Mouse (Mus musculus) lung, embryonic 14.5 days (tissue): ENCODE measurements around the gene Gm45716. TPM values are rescaled to one million over a fixed set of nuclear protein-coding genes. Genes with fewer than 3 reads are reported as not detected.

Source experiments
- ATAC-seq: fragments of 200-750 bp; cut with Nextera tagmentation; 2 replicates; pipeline ENCODE4 v1.8.0; 2017; ENCODE audit warnings: mild to moderate bottlenecking, moderate TSS enrichment, moderate library complexity; ENCODE audit not compliant: insufficient read depth
- DNase-seq: peaks from one replicate; pipeline ENCODE4 v3.0.0-alpha.2; 2015
- H3K27ac ChIP-seq: fragments of 300-500 bp; sonication (generic); 2 replicates; pipeline ENCODE4 v1.5.1; 2014; ENCODE audit warnings: low read depth, mild to moderate bottlenecking, moderate library complexity
- H3K27me3 ChIP-seq: fragments of 300-500 bp; sonication (generic); 2 replicates; pipeline ENCODE4 v1.6.1; 2014; ENCODE audit warnings: low read length, control low read depth; ENCODE audit not compliant: insufficient read depth
- H3K36me3 ChIP-seq: fragments of 300-500 bp; sonication (generic); 2 replicates; pipeline ENCODE4 v1.6.1; 2014; ENCODE audit warnings: control low read depth; ENCODE audit not compliant: insufficient read depth
- H3K4me1 ChIP-seq: fragments of 300-500 bp; sonication (generic); 2 replicates; pipeline ENCODE4 v1.6.1; 2014; ENCODE audit warnings: antibody characterized with exemption, control low read depth; ENCODE audit not compliant: insufficient read depth
- H3K4me2 ChIP-seq: fragments of 300-500 bp; sonication (generic); 2 replicates; pipeline ENCODE4 v1.6.1; 2014; ENCODE audit warnings: mild to moderate bottlenecking
- H3K4me3 ChIP-seq: fragments of 300-500 bp; sonication (generic); 2 replicates; pipeline ENCODE4 v1.5.1; 2014; ENCODE audit warnings: low read depth, low read length
- H3K9ac ChIP-seq: fragments of 300-500 bp; sonication (generic); 2 replicates; pipeline ENCODE4 v1.6.1; 2014
- H3K9me3 ChIP-seq: fragments of 300-500 bp; sonication (generic); 2 replicates; pipeline ENCODE4 v1.6.1; 2016; ENCODE audit warnings: low read depth, low read length, control low read depth
- CTCF ChIP-seq: IDR thresholded peaks from 2 replicates; pipeline ENCODE4 v1.5.1; 2016; ENCODE audit warnings: antibody characterized with exemption, low read depth
- WGBS: fragments of 180-500 bp; shearing (Covaris S2); extraction: QIAGEN DNeasy Blood & Tissue Kit; methylation state at CpG from one replicate; pipeline ENCODE4 v1.1.7; 2014; 5-methylcytosine and 5-hydroxymethylcytosine counted together
- polyA plus RNA-seq: library from polyadenylated mRNA; unstranded; fragments of >200 nt; fragmentation: Nextera tagmentation; extraction: Ambion mirVana; gene quantifications from 2 replicates; pipeline ENCODE4 v1.2.1, GENCODE M21; 2014

The Gm45716 gene
- polyA plus RNA-seq, 1 experiment from 2014 or later, result 7.3 TPM

- Histone ChIP-seq H3K27me3 (no peaks in the 10 kb centered on the region), H3K4me1 (no peaks in the 10 kb centered on the region), H3K4me3 (no peak overlapping the region), H3K9me3 (no peaks in the 10 kb centered on the region), H3K27ac (peak overlapping the region; percentile 32; the same call in 1 of the 2 replicates), H3K36me3 (no peaks in the 10 kb centered on the region), H3K9ac (no peak overlapping the region), H3K4me2 (no peak overlapping the region)
- 45% methylated on average over 2 of the region's 2 CpGs for WGBS
- DNase-seq (peak; percentile 66), ATAC-seq (peak; percentile 65)
- TF ChIP-seq CTCF, result no peak
These were observed 43.2 kb downstream of the Gm45716 start for GRCm38 (mm10) chr11:90230671-90231070.

- Histone ChIP-seq H3K27ac (no peak overlapping the region), H3K4me1 (no peaks in the 10 kb centered on the region), H3K4me2 (no peak overlapping the region), H3K9me3 (no peaks in the 10 kb centered on the region), H3K27me3 (no peaks in the 10 kb centered on the region), H3K36me3 (no peaks in the 10 kb centered on the region), H3K4me3 (no peak overlapping the region), H3K9ac (no peak overlapping the region)
- DNase-seq (peak; percentile 55), ATAC-seq (no peak)
- no peak for TF ChIP-seq CTCF
- 23% methylated on average over 2 of the region's 2 CpGs for WGBS
These were observed 44.1 kb downstream of the Gm45716 start for GRCm38 (mm10) chr11:90231631-90232030.

- DNase-seq, result peak; percentile 52
- no peaks in the 10 kb centered on the region for H3K27me3 ChIP-seq
- no peak overlapping the region for H3K9ac ChIP-seq
- 16% methylated on average over 4 of the region's 4 CpGs for WGBS
- no peaks in the 10 kb centered on the region for H3K9me3 ChIP-seq
- H3K4me2 ChIP-seq, result no peak overlapping the region
- H3K36me3 ChIP-seq, result no peaks in the 10 kb centered on the region
- no peak for TF ChIP-seq CTCF
- H3K4me1 ChIP-seq, result no peaks in the 10 kb centered on the region
- H3K4me3 ChIP-seq, result no peak overlapping the region
- peak; percentile 38; the same call in 1 of the 2 replicates for ATAC-seq
- no peak overlapping the region for H3K27ac ChIP-seq
These were observed 45.2 kb downstream of the Gm45716 start for GRCm38 (mm10) chr11:90232685-90233084.

GRCm38 (mm10) chr11:90235221-90235620 lies 47.7 kb downstream of the Gm45716 start:
- Histone ChIP-seq H3K27ac (no peak overlapping the region), H3K4me2 (no peak overlapping the region), H3K4me1 (no peaks in the 10 kb centered on the region), H3K9me3 (no peaks in the 10 kb centered on the region), H3K36me3 (no peaks in the 10 kb centered on the region), H3K4me3 (no peak overlapping the region), H3K9ac (no peak overlapping the region), H3K27me3 (no peaks in the 10 kb centered on the region)
- DNase-seq (no peak), ATAC-seq (no peak)
- TF ChIP-seq CTCF, result no peak
- WGBS, result 73% methylated on average over 5 of the region's 5 CpGs

- WGBS, result 70% methylated on average over 5 of the region's 5 CpGs
- no peaks in the 10 kb centered on the region for H3K4me1 ChIP-seq
- H3K9ac ChIP-seq, result no peak overlapping the region
- H3K4me2 ChIP-seq, result no peak overlapping the region
- no peak overlapping the region for H3K4me3 ChIP-seq
- DNase-seq (no peak), ATAC-seq (no peak)
- no peak overlapping the region for H3K27ac ChIP-seq
- no peaks in the 10 kb centered on the region for H3K36me3 ChIP-seq
- H3K27me3 ChIP-seq, result no peaks in the 10 kb centered on the region
- H3K9me3 ChIP-seq, result no peaks in the 10 kb centered on the region
- TF ChIP-seq CTCF, result no peak
These were observed 50.1 kb downstream of the Gm45716 start for GRCm38 (mm10) chr11:90237616-90238015.

GRCm38 (mm10) chr11:90238657-90239056 lies 51.2 kb downstream of the Gm45716 start:
- WGBS, result 34% methylated on average over 2 of the region's 2 CpGs
- H3K9me3 ChIP-seq, result no peaks in the 10 kb centered on the region
- H3K4me1 ChIP-seq, result no peaks in the 10 kb centered on the region
- DNase-seq, result no peak
- no peak overlapping the region for H3K4me3 ChIP-seq
- no peak overlapping the region for H3K4me2 ChIP-seq
- H3K9ac ChIP-seq, result no peak overlapping the region
- ATAC-seq, result no peak
- H3K27ac ChIP-seq, result no peak overlapping the region
- TF ChIP-seq CTCF, result no peak
- H3K27me3 ChIP-seq, result no peaks in the 10 kb centered on the region
- H3K36me3 ChIP-seq, result no peaks in the 10 kb centered on the region

- Histone ChIP-seq H3K9ac (no peak overlapping the region), H3K27ac (no peak overlapping the region), H3K4me3 (no peak overlapping the region), H3K9me3 (no peaks in the 10 kb centered on the region), H3K4me2 (no peak overlapping the region), H3K27me3 (no peaks in the 10 kb centered on the region), H3K36me3 (no peaks in the 10 kb centered on the region), H3K4me1 (no peaks in the 10 kb centered on the region)
- no peak for TF ChIP-seq CTCF
- ATAC-seq (no peak), DNase-seq (no peak)
- 20% methylated on average over 6 of the region's 6 CpGs for WGBS
These were observed 53.3 kb downstream of the Gm45716 start for GRCm38 (mm10) chr11:90240652-90241330.

GRCm38 (mm10) chr11:90241874-90242273 lies 54.4 kb downstream of the Gm45716 start:
- no peak for ATAC-seq
- WGBS, result 81% methylated on average over 2 of the region's 2 CpGs

More at GRCm38 (mm10) chr11:90241874-90242273, 54.4 kb downstream of the Gm45716 start:
- DNase-seq, result no peak
- no peak overlapping the region for H3K27ac ChIP-seq
- no peaks in the 10 kb centered on the region for H3K36me3 ChIP-seq
- no peaks in the 10 kb centered on the region for H3K9me3 ChIP-seq
- TF ChIP-seq CTCF, result no peak
- no peaks in the 10 kb centered on the region for H3K4me1 ChIP-seq
- no peaks in the 10 kb centered on the region for H3K27me3 ChIP-seq
- H3K4me3 ChIP-seq, result no peak overlapping the region
- H3K4me2 ChIP-seq, result no peak overlapping the region
- H3K9ac ChIP-seq, result no peak overlapping the region
